Mouse (Mus musculus) ovary, postnatal 14 days (tissue): Measurements from ENCODE around the gene Hist1h4h.
"Not testable (repeated sequence)": the region's sequence is repeated elsewhere in the genome, so short reads cannot be mapped to it uniquely, and the experiment has no call there.

Source experiments
- DNase-seq: peaks from one replicate; pipeline ENCODE4 v3.0.0; 2022; ENCODE audit warnings: low spot score

Hist1h4h gene

DNA sequence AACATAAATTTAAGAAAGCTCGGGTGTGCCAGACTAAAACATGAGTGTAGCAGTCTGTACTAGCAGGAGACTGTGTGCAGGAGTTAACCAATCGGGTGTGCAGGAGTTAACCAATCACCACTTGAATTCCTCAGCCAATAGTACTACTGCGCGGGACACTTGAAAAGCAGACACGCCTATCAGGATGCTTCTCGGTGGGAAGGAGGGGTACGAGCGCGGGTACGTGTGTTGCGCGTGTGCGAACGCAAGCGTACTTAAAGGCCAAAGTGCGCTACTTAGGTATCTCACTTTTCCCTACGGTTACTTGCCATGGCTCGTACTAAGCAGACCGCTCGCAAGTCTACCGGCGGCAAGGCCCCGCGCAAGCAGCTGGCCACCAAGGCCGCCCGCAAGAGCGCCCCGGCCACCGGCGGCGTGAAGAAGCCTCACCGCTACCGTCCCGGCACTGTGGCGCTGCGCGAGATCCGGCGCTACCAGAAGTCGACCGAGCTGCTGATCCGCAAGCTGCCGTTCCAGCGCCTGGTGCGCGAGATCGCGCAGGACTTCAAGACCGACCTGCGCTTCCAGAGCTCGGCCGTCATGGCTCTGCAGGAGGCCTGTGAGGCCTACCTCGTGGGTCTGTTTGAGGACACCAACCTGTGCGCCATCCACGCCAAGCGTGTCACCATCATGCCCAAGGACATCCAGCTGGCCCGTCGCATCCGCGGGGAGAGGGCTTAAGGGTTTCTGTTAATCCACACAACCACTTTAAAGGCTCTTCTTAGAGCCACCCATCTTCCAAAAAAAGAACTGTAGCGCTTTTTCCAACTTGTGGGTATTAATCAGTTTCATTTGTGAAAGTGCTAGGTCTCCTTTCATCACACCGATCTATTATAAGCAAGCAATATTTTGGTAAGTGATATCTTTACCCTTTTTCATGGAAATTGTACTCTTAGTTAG is 4.6 kb downstream of the Hist1h4h start, which contains the start of gene Hist1h3g:
TSS of gene Hist1h3g (plus strand) at position 286 of the 939 bp plus-strand sequence.
- DNase-seq = peak; percentile 78

- no peak for DNase-seq
Measured at GRCm38 (mm10) chr13:23536076-23536822, 5.4 kb downstream of the Hist1h4h start.

GRCm38 (mm10) chr13:23537006-23537710 is 6.3 kb downstream of the Hist1h4h start:
- no peak for DNase-seq

GRCm38 (mm10) chr13:23538249-23538648 is 7.4 kb downstream of the Hist1h4h start:
- no peak for DNase-seq

GRCm38 (mm10) chr13:23539821-23540220 is 9.0 kb downstream of the Hist1h4h start:
- DNase-seq = not testable (repeated sequence)

- no peak for DNase-seq
Measured at GRCm38 (mm10) chr13:23541497-23541896, 10.6 kb downstream of the Hist1h4h start.

- not testable (repeated sequence) for DNase-seq
Measured at GRCm38 (mm10) chr13:23542225-23542980, 11.6 kb downstream of the Hist1h4h start.

- not testable (repeated sequence) for DNase-seq
Measured at GRCm38 (mm10) chr13:23542999-23543607, 12.3 kb downstream of the Hist1h4h start, which contains the start of gene Hist1h2bh. TSS of gene Hist1h2bh (minus strand) at chr13:23543392.

DNA sequence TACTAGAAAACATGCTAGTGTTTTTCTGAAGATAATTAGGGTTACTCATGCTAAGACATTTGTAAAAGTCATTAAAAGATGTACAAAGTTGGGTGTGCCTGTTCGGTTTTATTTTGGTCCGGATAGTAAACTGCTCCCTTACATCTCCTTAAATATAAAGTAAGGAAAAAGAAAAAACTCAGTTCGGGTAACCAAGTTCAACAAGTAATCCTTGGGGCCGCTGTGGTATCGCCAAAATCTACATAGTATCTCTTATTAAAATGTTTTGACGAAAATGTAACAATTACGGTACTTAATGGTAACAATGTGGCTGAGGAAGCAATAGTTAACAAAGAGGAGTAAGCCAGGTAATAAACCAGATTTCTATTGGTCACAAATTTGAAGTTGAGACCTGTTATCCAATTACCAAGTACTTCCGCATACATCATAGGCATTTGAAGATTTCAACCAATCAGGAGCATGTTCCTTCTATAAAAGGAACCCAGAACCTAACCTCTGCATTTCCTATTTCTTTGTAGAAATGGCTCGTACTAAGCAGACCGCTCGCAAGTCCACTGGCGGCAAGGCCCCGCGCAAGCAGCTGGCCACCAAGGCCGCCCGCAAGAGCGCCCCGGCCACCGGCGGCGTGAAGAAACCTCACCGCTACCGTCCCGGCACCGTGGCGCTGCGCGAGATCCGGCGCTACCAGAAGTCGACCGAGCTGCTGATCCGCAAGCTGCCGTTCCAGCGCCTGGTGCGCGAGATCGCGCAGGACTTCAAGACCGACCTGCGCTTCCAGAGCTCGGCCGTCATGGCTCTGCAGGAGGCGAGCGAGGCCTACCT is 13.3 kb downstream of the Hist1h4h start, which contains the start of gene Hist1h3f:
TSS of gene Hist1h3f (plus strand) at position 88 of the 822 bp plus-strand sequence.
- DNase-seq = no peak

- not testable (repeated sequence) for DNase-seq
Measured at GRCm38 (mm10) chr13:23544787-23545120, 13.9 kb downstream of the Hist1h4h start.

DNA sequence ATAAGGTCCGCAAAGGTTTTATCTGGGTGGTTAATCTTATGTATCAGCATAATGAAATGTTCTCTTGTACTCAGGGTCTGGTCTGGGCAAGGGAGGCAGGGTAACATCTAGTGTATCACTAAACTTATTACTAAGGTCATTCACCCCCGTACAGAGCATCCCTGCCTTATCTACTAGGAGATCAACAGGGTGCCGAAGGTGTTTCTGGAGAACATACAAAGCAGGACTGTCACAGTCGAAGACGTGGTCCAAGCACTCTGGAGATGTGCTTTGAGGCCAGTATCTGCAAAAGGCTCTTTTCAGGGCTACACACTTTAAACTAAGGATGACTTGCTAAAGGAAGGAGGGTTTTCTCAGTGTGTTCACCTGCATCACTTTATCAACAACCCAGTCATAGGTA is 15.8 kb downstream of the Hist1h4h start:
- no peak for DNase-seq

DNA sequence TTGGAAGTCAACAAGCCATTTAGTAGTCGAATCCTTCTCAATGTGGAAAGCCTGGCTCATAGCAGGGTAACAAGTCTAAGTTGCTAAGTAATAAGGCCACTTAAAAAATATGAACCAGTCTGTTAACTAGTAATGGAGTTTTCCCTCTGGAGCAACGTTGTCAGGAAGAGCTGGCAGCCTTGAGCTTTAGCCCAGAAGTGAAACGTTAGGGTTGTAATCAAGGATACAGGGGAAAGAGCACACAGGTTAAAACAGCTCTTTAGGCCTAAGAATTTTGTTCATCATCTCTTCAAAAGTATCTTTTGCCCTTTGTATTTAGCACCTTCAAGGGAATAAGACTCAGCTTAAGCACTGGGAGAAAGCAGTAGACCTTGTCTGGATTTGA is 19.9 kb downstream of the Hist1h4h start:
- no peak for DNase-seq

DNA sequence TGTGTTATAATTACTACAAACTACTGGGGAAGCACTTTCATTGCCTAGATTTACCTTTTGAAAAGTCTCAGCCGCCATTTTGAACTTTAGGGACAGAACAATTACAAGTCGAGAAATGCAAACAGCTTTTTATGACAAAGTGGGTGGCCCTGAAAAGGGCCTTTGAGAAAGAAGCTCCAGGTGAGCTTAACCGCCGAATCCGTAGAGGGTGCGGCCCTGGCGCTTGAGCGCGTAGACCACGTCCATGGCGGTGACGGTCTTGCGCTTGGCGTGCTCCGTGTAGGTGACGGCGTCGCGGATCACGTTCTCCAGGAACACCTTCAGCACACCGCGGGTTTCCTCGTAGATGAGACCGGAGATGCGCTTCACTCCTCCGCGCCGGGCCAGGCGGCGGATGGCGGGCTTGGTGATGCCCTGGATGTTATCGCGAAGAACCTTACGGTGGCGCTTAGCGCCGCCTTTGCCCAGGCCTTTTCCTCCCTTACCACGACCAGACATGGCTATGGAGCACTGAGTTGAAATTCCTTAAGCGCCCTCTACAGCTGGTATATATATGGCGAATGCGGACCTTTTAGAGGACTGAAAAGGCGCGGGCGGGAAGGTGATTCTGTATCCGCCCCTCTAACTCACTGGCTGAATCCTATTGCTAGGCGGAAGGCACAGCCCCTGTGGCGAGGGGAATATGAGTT is 20.4 kb downstream of the Hist1h4h start, which contains the start of gene Hist1h4f:
TSS of gene Hist1h4f (minus strand) at position 503 of the 689 bp plus-strand sequence.
- peak; percentile 83 for DNase-seq

DNA sequence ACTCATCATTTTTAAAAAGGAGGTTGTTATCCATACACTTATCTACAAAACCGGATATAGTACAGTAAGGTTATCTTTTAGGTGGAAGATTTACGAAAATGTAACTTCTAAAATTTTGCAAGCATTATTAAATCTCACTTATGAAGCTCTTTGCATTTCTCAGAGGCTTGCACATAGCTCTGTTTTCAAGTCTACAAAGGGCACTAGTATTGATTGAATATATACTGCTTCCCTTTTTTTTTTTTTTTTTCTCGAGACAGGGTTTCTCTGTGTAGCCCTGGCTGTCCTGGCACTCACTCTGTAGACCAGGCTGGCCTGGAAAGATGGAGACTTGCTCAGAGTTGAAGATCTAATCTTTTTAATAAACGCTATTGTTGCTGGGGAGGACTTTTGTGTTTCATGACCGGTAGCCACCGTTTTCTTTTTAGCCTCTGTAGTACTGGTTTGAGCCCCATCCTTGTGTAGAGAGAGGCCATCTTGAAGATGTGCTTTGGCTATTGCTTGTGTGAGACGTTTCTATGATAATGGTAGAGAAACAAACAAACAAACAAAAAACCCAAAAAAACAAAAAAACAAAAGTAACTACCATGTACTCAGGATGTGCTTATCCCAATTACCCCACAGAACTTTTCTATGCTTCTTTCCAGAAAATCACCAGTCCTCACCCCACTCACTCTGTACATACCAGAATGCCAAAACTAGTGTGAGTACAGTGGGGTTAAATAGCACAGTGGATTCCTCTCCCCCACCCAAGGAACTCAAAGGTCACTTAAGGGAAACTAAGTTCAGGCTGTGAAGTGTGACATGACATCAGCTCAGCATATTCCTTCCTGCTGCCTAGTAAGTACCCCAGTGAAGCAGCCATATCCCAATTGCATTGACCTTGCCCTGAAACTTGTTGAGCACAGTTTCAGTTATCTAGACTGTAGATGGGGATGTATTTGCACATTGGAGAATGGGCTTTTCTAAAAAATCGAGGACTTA is 21.4 kb downstream of the Hist1h4h start:
- DNase-seq = no peak

DNA sequence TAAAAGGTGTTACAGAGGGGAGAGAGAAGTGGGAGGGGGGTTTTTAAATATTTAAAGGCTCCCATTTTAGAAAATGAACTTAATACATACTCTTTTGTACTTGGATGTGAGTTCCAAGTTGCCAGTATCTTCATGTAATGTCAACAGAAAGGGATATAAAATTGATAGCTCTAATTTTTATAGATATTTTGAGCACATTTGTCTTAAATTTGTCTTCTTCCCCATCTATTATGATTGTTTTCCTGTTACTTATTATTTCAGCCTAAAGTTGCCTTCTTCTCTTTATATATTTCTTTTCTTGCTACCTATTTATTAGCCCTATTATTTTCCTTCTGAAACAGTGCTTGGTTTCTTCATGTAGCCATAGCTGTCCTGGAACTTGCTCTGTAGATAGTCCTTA is 22.1 kb downstream of the Hist1h4h start, which contains the start of gene Hist1h1d:
TSS of gene Hist1h1d (plus strand) at position 301 of the 400 bp plus-strand sequence.
- no peak for DNase-seq

DNA sequence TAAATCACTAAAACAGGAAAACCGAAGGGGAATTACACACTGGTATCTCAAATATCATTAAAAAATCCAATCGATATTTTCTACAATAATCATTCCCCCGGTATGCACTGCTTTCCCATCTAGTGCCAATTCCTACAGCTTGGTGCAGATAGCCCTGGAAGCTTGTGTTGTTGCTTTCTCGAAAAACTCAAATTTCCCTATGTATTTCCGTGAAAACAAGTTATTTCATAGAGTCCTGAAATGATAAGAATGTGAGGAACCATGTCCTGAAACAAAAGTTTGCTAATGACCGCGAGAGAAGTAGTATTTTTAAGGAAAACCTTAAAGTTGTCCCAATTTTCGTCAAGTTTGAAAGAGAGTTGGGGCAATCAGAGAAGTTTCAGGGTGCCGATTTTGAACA is 23.5 kb downstream of the Hist1h4h start:
- no peak for DNase-seq

DNA sequence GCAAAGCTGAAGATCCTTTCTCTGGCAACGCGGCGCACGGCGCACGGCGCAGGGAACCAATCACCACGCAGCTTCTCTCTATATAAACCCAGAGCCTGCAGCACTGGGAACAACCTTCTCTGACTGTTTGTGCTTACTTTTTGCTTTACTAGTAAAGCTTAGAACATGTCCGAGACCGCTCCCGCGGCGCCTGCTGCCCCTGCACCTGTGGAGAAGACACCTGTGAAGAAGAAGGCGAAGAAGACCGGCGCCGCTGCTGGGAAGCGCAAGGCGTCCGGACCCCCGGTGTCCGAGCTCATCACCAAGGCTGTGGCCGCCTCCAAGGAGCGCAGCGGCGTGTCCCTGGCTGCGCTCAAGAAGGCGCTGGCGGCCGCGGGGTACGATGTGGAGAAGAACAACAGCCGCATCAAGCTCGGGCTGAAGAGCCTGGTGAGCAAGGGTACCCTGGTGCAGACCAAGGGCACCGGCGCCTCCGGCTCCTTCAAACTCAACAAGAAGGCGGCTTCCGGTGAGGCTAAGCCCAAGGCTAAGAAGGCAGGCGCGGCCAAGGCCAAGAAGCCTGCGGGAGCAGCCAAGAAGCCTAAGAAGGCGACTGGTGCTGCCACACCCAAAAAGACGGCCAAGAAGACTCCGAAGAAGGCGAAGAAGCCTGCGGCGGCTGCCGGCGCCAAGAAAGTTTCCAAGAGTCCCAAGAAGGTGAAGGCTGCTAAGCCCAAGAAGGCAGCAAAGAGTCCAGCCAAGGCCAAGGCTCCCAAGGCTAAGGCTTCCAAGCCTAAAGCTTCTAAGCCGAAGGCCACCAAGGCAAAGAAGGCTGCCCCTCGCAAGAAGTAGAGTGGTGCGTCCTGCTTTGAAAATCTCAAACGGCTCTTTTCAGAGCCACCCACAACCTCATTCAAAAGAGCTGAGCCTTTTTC is 24.3 kb downstream of the Hist1h4h start:
- DNase-seq = peak; percentile 66
